Comparison of ENCODE assay signal across 25 mouse cellular contexts in the genomic region with DNA sequence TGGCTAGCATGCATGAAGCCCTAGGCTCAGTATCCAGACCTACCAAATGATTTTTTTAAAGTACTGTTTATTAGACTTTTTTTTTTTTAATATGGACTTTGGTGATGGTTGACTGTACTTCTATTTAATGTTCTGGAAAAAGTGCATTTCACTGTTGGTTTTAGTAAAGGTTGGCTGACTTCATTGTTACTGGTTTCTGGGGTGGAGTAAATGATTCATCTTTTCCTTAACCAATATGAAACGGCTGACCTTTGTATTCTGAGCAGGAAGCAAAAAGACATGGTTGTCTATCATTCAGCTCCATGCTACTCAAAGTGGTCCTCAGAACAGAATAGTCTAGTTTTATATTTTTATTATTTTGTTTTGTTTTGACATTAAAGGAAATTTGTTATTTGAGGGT. TPM values are rescaled to one million over a fixed set of nuclear protein-coding genes. Genes with fewer than 3 reads are reported as not detected.
DNase-seq lines count a peak whose midpoint lies in the region; ATAC-seq and TF ChIP-seq lines count a peak whose summit lies in the region.
"Had no signal": no experiment of that assay in that cellular context is flagged by ENCODE, and none has a peak within 500 bp of the region (broad histone marks: within the 10 kb centered on the region; RNA-seq: fewer than 3 reads in every experiment).

No protein-coding gene starts in this region.

- no peak overlapping the region for H3K4me3 ChIP-seq in kidney, embryonic 16.5 days (ENCODE audit: low read length)
- H3K4me3 ChIP-seq in kidney, embryonic 14.5 days (ENCODE audit: low read length): no peak overlapping the region
- H3K4me3 ChIP-seq: embryonic facial prominence, embryonic 15.5 days; erythroblast, embryonic 14.5 days; forebrain, embryonic 10.5 days; gastrocnemius, adult 2 months; heart, adult 2 months; heart, embryonic 15.5 days; hindbrain, embryonic 10.5 days had no signal

- peaks cover 11% of the 10 kb centered on the region; the same call in 1 of the 2 replicates for H3K4me1 ChIP-seq in kidney, embryonic 16.5 days (ENCODE audit: insufficient read depth, low read length)
- H3K4me1 ChIP-seq in kidney, embryonic 14.5 days (ENCODE audit: control insufficient read depth, insufficient read depth, low read length): no peaks in the 10 kb centered on the region
- H3K4me1 ChIP-seq: embryonic facial prominence, embryonic 15.5 days; heart, embryonic 15.5 days had no signal

- TF ChIP-seq CTCF in Patski (IDR thresholded peaks at IDR 0.05): no peak

- CTCF ChIA-PET in Patski (lab: Charles Lee): interaction anchor here (0.6 to 1.8 kb wide), 2 partner anchors 130 to 261 kb away, joined by 3 to 6 read pairs; no protein-coding TSS in a partner anchor

- ATAC-seq in kidney, embryonic 16.5 days (ENCODE audit: low FRiP score, low TSS enrichment): 0 out of 2 replicates have a peak, but pooled peaks have one; percentile 52
- no peak for ATAC-seq in kidney, embryonic 14.5 days (ENCODE audit: low FRiP score, low TSS enrichment)
- peak; percentile 54 for ATAC-seq in CD4-positive, CD25-positive, alpha-beta regulatory T cell, adult 4 months
- ATAC-seq in Patski: peak; percentile 10
- ATAC-seq: forebrain, embryonic 14.5 days; intestine, embryonic 16.5 days had no signal

- H3K27ac ChIP-seq in kidney, embryonic 16.5 days (ENCODE audit: low read length): peak overlapping the region; percentile 33; the same call in 1 of the 2 replicates
- H3K27ac ChIP-seq in kidney, embryonic 14.5 days (ENCODE audit: low read depth, low read length): no peak overlapping the region
- H3K27ac ChIP-seq: embryonic facial prominence, embryonic 15.5 days; forebrain, embryonic 10.5 days; gastrocnemius, adult 2 months; heart, adult 2 months; heart, embryonic 15.5 days; hindbrain, embryonic 10.5 days; hindbrain, embryonic 14.5 days had no signal

- in situ Hi-C loops in Patski (cut with MboI; ENCODE audit: low pct_unique_long_range_greater_than_20kb): loop anchor here (25.0 kb wide), 1 partner anchor 598 kb away; the partner anchor contains the start of gene Vps13a

- no peak overlapping the region for H3K9ac ChIP-seq in kidney, embryonic 16.5 days (replicated peaks; ENCODE audit: low read length)
- no peak overlapping the region for H3K9ac ChIP-seq in kidney, embryonic 14.5 days (ENCODE audit: low read depth, low read length)
- H3K9ac ChIP-seq: embryonic facial prominence, embryonic 15.5 days; heart, embryonic 15.5 days; hindbrain, embryonic 14.5 days had no signal

- POLR2A ChIA-PET in Patski (lab: Charles Lee): no interaction called here

- H3K27me3 ChIP-seq in kidney, embryonic 16.5 days (ENCODE audit: insufficient read depth, low read length): no peaks in the 10 kb centered on the region
- H3K27me3 ChIP-seq in kidney, embryonic 14.5 days (ENCODE audit: control insufficient read depth, insufficient read depth, low read length): no peaks in the 10 kb centered on the region
- no peaks in the 10 kb centered on the region for H3K27me3 ChIP-seq in Patski
- H3K27me3 ChIP-seq: embryonic facial prominence, embryonic 15.5 days; heart, embryonic 15.5 days had no signal

- H3K36me3 ChIP-seq in kidney, embryonic 16.5 days (ENCODE audit: insufficient read depth, low read length): no peaks in the 10 kb centered on the region
- no peaks in the 10 kb centered on the region for H3K36me3 ChIP-seq in kidney, embryonic 14.5 days (ENCODE audit: control insufficient read depth, insufficient read depth, low read length)
- H3K36me3 ChIP-seq: embryonic facial prominence, embryonic 15.5 days; forebrain, embryonic 10.5 days; G1E; heart, embryonic 15.5 days; hindbrain, embryonic 10.5 days had no signal

- DNase-seq in 416B (ENCODE audit: low read depth): peak; percentile 81
- peak; percentile 60 for DNase-seq in Patski (ENCODE audit: low read depth, low spot score)
- DNase-seq in gastrocnemius, adult 8-10 months (ENCODE audit: low spot score in 2 of 2): no peak
- DNase-seq in adrenal gland, adult 2 months: no peak
- DNase-seq: adrenal gland, postnatal 10 days; B cell, adult 2 months; cerebellum, adult 11 months; cerebellum, adult 8-10 months; cerebellum, postnatal 14 days; embryo, embryonic 11 days; gastrocnemius, adult 2 months; heart, adult 2 months had no signal

- 48% methylated on average over 1 of the region's 1 CpGs for WGBS in kidney, embryonic 16.5 days
- 61% methylated on average over 1 of the region's 1 CpGs for WGBS in kidney, embryonic 14.5 days

- H3K4me2 ChIP-seq in kidney, embryonic 16.5 days (replicated peaks; ENCODE audit: low read depth, low read length): no peak overlapping the region
- no peak overlapping the region for H3K4me2 ChIP-seq in kidney, embryonic 14.5 days (replicated peaks; ENCODE audit: low read depth, low read length)
- H3K4me2 ChIP-seq: embryonic facial prominence, embryonic 15.5 days; heart, embryonic 11.5 days; heart, embryonic 15.5 days had no signal

- no peaks in the 10 kb centered on the region for H3K9me3 ChIP-seq in kidney, embryonic 16.5 days (ENCODE audit: low read length)
- no peaks in the 10 kb centered on the region for H3K9me3 ChIP-seq in kidney, embryonic 14.5 days (ENCODE audit: control insufficient read depth, low read length)
- H3K9me3 ChIP-seq: embryonic facial prominence, embryonic 15.5 days; forebrain, embryonic 10.5 days; G1E; heart, embryonic 15.5 days; hindbrain, embryonic 10.5 days had no signal

RNA-seq across cellular contexts. Expression of gene Rfk, which starts 8.4 kb away (rescaled TPM):
- 78.6 and 79.5 TPM in 2 replicates for polyA plus RNA-seq in kidney, embryonic 16.5 days (2015; fragmentation: Nextera tagmentation; extraction: Ambion mirVana)
- 55.2 and 77.2 TPM in 2 replicates for polyA plus RNA-seq in kidney, embryonic 14.5 days (2014; fragmentation: Nextera tagmentation; extraction: Ambion mirVana)
- 10 to 100 TPM; 12.6 to 22.1 TPM for polyA plus RNA-seq in CD4-positive, CD25-positive, alpha-beta regulatory T cell, adult 4 months (2017; shearing (Covaris generic))
- polyA plus RNA-seq in Patski (2021): 91.9 TPM
- total RNA-seq in gastrocnemius, adult 8-10 months (2022): 10 to 100 TPM; 62.5 to 85.5 (median 68.7) TPM
- 100 to 1,000 TPM in 1 of 2 experiments, 10 to 100 TPM in 1; 85.5 to 566 TPM for total RNA-seq in adrenal gland, adult 2 months (2021)
- polyA plus RNA-seq in adrenal gland, adult 2 months (2012; rRNA removed): 322 and 833 TPM in 2 replicates

RNA-seq across cellular contexts. Expression of gene Gcnt1, which starts 12.8 kb away (rescaled TPM):
- 42.4 and 42.5 TPM in 2 replicates for polyA plus RNA-seq in kidney, embryonic 16.5 days (2015; fragmentation: Nextera tagmentation; extraction: Ambion mirVana)
- polyA plus RNA-seq in kidney, embryonic 14.5 days (2014; fragmentation: Nextera tagmentation; extraction: Ambion mirVana): 7.8 and 21.0 TPM in 2 replicates
- polyA plus RNA-seq in CD4-positive, CD25-positive, alpha-beta regulatory T cell, adult 4 months (2017; shearing (Covaris generic)): 1 to 10 TPM; 6.3 to 8.4 TPM
- 0.60 TPM for polyA plus RNA-seq in Patski (2021)
- total RNA-seq in gastrocnemius, adult 8-10 months (2022): under 1 TPM; 0.24 to 0.58 (median 0.45) TPM
- total RNA-seq in adrenal gland, adult 2 months (2021): 1 to 10 TPM; 2.4 to 2.6 TPM
- 0.35 and 0.79 TPM in 2 replicates for polyA plus RNA-seq in adrenal gland, adult 2 months (2012; rRNA removed)

Comparison
In these comparisons a context has a peak if more than half of its experiments do, and no peak if none do; other contexts are left out.
1. DNase-seq: peak in 416B (single experiment) and Patski (single experiment); none in gastrocnemius, adult 8-10 months (0 of 2) and adrenal gland, adult 2 months (single experiment).